Mouse (Mus musculus) urinary bladder, postnatal 4 days (tissue): ENCODE data around the gene Senp7.
"Not testable (repeated sequence)": the region's sequence is repeated elsewhere in the genome, so short reads cannot be mapped to it uniquely, and the experiment has no call there.

ENCODE experiments used
- DNase-seq, 2 experiments: peaks; one replicate each; pipeline ENCODE4 v3.0.0; 2021 to 2022; ENCODE audit warnings: low spot score in 2 of 2

Gene Senp7

GRCm38 (mm10) chr16:56066113-56066512 is 18.0 kb downstream of the Senp7 start:
- no peak for DNase-seq

- DNase-seq: no peak
Observed at GRCm38 (mm10) chr16:56068523-56069070, 20.5 kb downstream of the Senp7 start.

- DNase-seq: no peak
Observed at GRCm38 (mm10) chr16:56071317-56072232, 23.4 kb downstream of the Senp7 start.

GRCm38 (mm10) chr16:56072533-56072932 is 24.4 kb downstream of the Senp7 start:
- DNase-seq: no peak

GRCm38 (mm10) chr16:56073150-56073549 is 25.0 kb downstream of the Senp7 start:
- DNase-seq: not testable (repeated sequence)

- DNase-seq: no peak
Observed at GRCm38 (mm10) chr16:56074122-56074521, 26.0 kb downstream of the Senp7 start.

- no peak for DNase-seq
Observed at GRCm38 (mm10) chr16:56074565-56074964, 26.4 kb downstream of the Senp7 start.

GRCm38 (mm10) chr16:56075222-56076111 is 27.3 kb downstream of the Senp7 start:
- DNase-seq: peak; percentile 78 to 80

GRCm38 (mm10) chr16:56076121-56076869 is 28.2 kb downstream of the Senp7 start:
- no peak for DNase-seq

- DNase-seq: no peak
Observed at GRCm38 (mm10) chr16:56079419-56079818, 31.3 kb downstream of the Senp7 start.

- DNase-seq: no peak
Observed at GRCm38 (mm10) chr16:56081691-56082090, 33.6 kb downstream of the Senp7 start.

- no peak for DNase-seq
Observed at GRCm38 (mm10) chr16:56086336-56086735, 38.2 kb downstream of the Senp7 start.

GRCm38 (mm10) chr16:56090385-56090784 is 42.2 kb downstream of the Senp7 start:
- no peak for DNase-seq

GRCm38 (mm10) chr16:56096401-56097018 is 48.4 kb downstream of the Senp7 start:
- not testable (repeated sequence) for DNase-seq

GRCm38 (mm10) chr16:56115706-56116105 is 67.6 kb downstream of the Senp7 start:
- DNase-seq: no peak

GRCm38 (mm10) chr16:56116155-56116554 is 68.0 kb downstream of the Senp7 start:
- DNase-seq: no peak

GRCm38 (mm10) chr16:56117327-56118180 is 69.4 kb downstream of the Senp7 start:
- no peak for DNase-seq

GRCm38 (mm10) chr16:56122517-56122916 is 74.4 kb downstream of the Senp7 start:
- DNase-seq: no peak

GRCm38 (mm10) chr16:56124045-56124444 is 75.9 kb downstream of the Senp7 start:
- no peak for DNase-seq

GRCm38 (mm10) chr16:56131666-56132065 is 83.5 kb downstream of the Senp7 start:
- DNase-seq: no peak
